ENCODE assay signal across 8 mouse cellular contexts in the genomic region with DNA sequence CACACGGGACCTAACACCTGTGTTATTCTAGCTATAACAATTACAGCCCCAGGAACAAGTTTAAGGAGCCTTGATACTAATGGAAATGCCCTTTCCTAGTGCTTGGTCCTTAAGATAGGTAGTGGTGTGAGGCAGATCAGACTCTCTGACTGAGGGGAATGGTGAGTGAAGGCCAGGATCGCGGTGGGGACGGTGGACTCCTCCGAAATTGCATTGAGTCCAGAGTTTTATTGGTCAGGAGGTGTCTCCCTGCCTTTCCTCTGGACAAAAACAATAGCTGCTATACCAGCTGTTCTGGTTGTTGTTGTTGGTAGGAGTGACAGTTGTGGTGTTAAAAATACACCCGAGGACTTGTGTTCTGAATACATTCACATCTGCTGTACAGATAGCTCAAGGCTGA. TPM values are rescaled to one million over a fixed set of nuclear protein-coding genes. Genes with fewer than 3 reads are reported as not detected.
DNase-seq lines count a peak whose midpoint lies in the region; ATAC-seq and TF ChIP-seq lines count a peak whose summit lies in the region.

No protein-coding gene starts in this region.

- WGBS in thymus, adult 2 months, result 16% methylated on average over 6 of the region's 6 CpGs
- 11% methylated on average over 6 of the region's 6 CpGs for WGBS in liver, embryonic 13.5 days (ENCODE audit: insufficient replicate concordance)

- peaks cover 10% of the 10 kb centered on the region for H3K27me3 ChIP-seq in erythroblast, embryonic 14.5 days (ENCODE audit: control insufficient read depth)
- H3K27me3 ChIP-seq in thymus, adult 2 months (ENCODE audit: control insufficient read depth, insufficient read depth, low read length), result no peaks in the 10 kb centered on the region
- no peaks in the 10 kb centered on the region for H3K27me3 ChIP-seq in liver, embryonic 13.5 days

- no peaks in the 10 kb centered on the region for H3K36me3 ChIP-seq in erythroblast, embryonic 14.5 days (ENCODE audit: control insufficient read depth)
- no peaks in the 10 kb centered on the region for H3K36me3 ChIP-seq in thymus, adult 2 months (ENCODE audit: control insufficient read depth, insufficient read depth, low read length)
- H3K36me3 ChIP-seq in liver, embryonic 13.5 days, result no peaks in the 10 kb centered on the region

- no peaks in the 10 kb centered on the region for H3K9me3 ChIP-seq in erythroblast, embryonic 14.5 days (ENCODE audit: control insufficient read depth, low read length)
- H3K9me3 ChIP-seq in liver, embryonic 13.5 days (replicated peaks), result no peaks in the 10 kb centered on the region

- ATAC-seq in erythroblast, adult 5-6 weeks (replicated peaks; ENCODE audit: low FRiP score, poor library complexity, severe bottlenecking), result no peak
- ATAC-seq in liver, embryonic 13.5 days (ENCODE audit: low read depth), result no peak

- H3K4me2 ChIP-seq in liver, embryonic 13.5 days, result peak overlapping the region; percentile 98

- peaks cover 39% of the 10 kb centered on the region for H3K4me1 ChIP-seq in erythroblast, embryonic 14.5 days (ENCODE audit: control insufficient read depth)
- H3K4me1 ChIP-seq in thymus, adult 2 months (replicated peaks; ENCODE audit: control insufficient read depth, insufficient read depth, low read length), result peaks cover 42% of the 10 kb centered on the region
- peaks cover 59% of the 10 kb centered on the region for H3K4me1 ChIP-seq in liver, embryonic 13.5 days (replicated peaks)

- no peak for TF ChIP-seq CTCF in thymus, adult 2 months (IDR thresholded peaks at IDR 0.05; ENCODE audit: borderline replicate concordance, control insufficient read depth, extremely low read depth, insufficient read depth, low read length, poor library complexity)

- no peak for DNase-seq in thymus, adult 2 months
- DNase-seq in thymus, postnatal 14 days, result no peak
- DNase-seq in liver, embryonic 13.5 days, result no peak
- DNase-seq in right cerebral cortex, postnatal 25 days, result no peak
- no peak for DNase-seq in ovary, postnatal 36 days (ENCODE audit: low spot score)
- DNase-seq in layer of hippocampus, adult 18-20 months (ENCODE audit: low spot score in 2 of 2), result no peak

- peak overlapping the region; percentile 94 for H3K9ac ChIP-seq in liver, embryonic 13.5 days

- peak overlapping the region; percentile 93 for H3K4me3 ChIP-seq in erythroblast, embryonic 14.5 days (replicated peaks)
- peak overlapping the region; percentile 97 for H3K4me3 ChIP-seq in thymus, adult 2 months (ENCODE audit: control insufficient read depth, insufficient read depth, low read length)
- peak overlapping the region; percentile 97 for H3K4me3 ChIP-seq in liver, embryonic 13.5 days (replicated peaks)

- H3K27ac ChIP-seq in thymus, adult 2 months (ENCODE audit: control insufficient read depth, insufficient read depth, low read length), result peak overlapping the region; percentile 94
- no peak overlapping the region for H3K27ac ChIP-seq in liver, embryonic 13.5 days

- TF ChIP-seq POLR2A in thymus, adult 2 months (IDR thresholded peaks at IDR 0.05; ENCODE audit: control insufficient read depth, extremely low read depth, insufficient read depth, low read length, poor library complexity), result no peak

RNA-seq across cellular contexts. Expression of a gene that starts 1.3 kb away (rescaled TPM):
- 0.30 and 0.33 TPM in 2 replicates for polyA plus RNA-seq in erythroblast, embryonic 14.5 days (2012)
- total RNA-seq in erythroblast, adult 5-6 weeks (2015; ENCODE audit: low replicate concordance), result 11.9 and 12.1 TPM in 2 replicates
- 10.2 and 26.8 TPM in 2 replicates for total RNA-seq in erythroblast, adult 5-6 weeks (2017; ENCODE audit: low replicate concordance)
- 182 and 189 TPM in 2 replicates for polyA plus RNA-seq in thymus, adult 2 months (2012; rRNA removed)
- 10.9 and 15.1 TPM in 2 replicates for polyA plus RNA-seq in liver, embryonic 13.5 days (2015; fragmentation: Nextera tagmentation; extraction: Ambion mirVana)
- 100 to 1,000 TPM in 1 of 2 experiments, 10 to 100 TPM in 1; 92.0 to 100 TPM for total RNA-seq in layer of hippocampus, adult 18-20 months (2021)

RNA-seq across cellular contexts. Expression of a gene that starts 50.9 kb away (rescaled TPM):
- polyA plus RNA-seq in erythroblast, embryonic 14.5 days (2012), result not detected in 2 replicates
- total RNA-seq in erythroblast, adult 5-6 weeks (2015; ENCODE audit: low replicate concordance), result 0.21 TPM in 1 of 2 replicates, not detected in the other
- 0.56 and 3.7 TPM in 2 replicates for total RNA-seq in erythroblast, adult 5-6 weeks (2017; ENCODE audit: low replicate concordance)
- polyA plus RNA-seq in thymus, adult 2 months (2012; rRNA removed), result 1.9 and 2.0 TPM in 2 replicates
- polyA plus RNA-seq in liver, embryonic 13.5 days (2015; fragmentation: Nextera tagmentation; extraction: Ambion mirVana), result 0.83 and 0.92 TPM in 2 replicates
- 1 to 10 TPM; 1.9 to 2.1 TPM for total RNA-seq in layer of hippocampus, adult 18-20 months (2021)

Comparison
In these comparisons a context has a peak if more than half of its experiments do, and no peak if none do; other contexts are left out.
1. RNA of a gene that starts 1.3 kb away (polyA plus RNA-seq): 182 to 189 TPM in thymus, adult 2 months; 10.9 to 15.1 TPM in liver, embryonic 13.5 days and 0.30 to 0.33 TPM in erythroblast, embryonic 14.5 days; every median in the first group is over 10 times any median in the second.
2. Peak in every context shown above with its lines, with median percentiles within 50 percentile points of each other: H3K4me3 ChIP-seq.